Mouse (Mus musculus) 416B (cell line): ENCODE measurements around the gene Ndel1.

ENCODE experiments used
- DNase-seq: peaks from one replicate; pipeline ENCODE4 v3.0.0; 2011; ENCODE audit warnings: low read depth

Ndel1 gene

GRCm38 (mm10) chr11:68893911-68894464 lies 22.3 kb upstream of the Ndel1 start:
- no peak for DNase-seq

- no peak for DNase-seq
Measured at GRCm38 (mm10) chr11:68892233-68892832, 20.7 kb upstream of the Ndel1 start.

- no peak for DNase-seq
Measured at GRCm38 (mm10) chr11:68891823-68892222, 20.2 kb upstream of the Ndel1 start.

GRCm38 (mm10) chr11:68890625-68891024 lies 19.0 kb upstream of the Ndel1 start:
- DNase-seq, result no peak

GRCm38 (mm10) chr11:68888653-68889052 lies 17.0 kb upstream of the Ndel1 start:
- no peak for DNase-seq

GRCm38 (mm10) chr11:68888253-68888652 lies 16.6 kb upstream of the Ndel1 start, which contains the start of gene Rnf222:
Gene Rnf222, plus strand, starts transcription at chr11:68888553.
- DNase-seq, result no peak

GRCm38 (mm10) chr11:68886091-68886490 lies 14.4 kb upstream of the Ndel1 start:
- DNase-seq, result no peak

GRCm38 (mm10) chr11:68884368-68884767 lies 12.7 kb upstream of the Ndel1 start:
- DNase-seq, result no peak

- no peak for DNase-seq
Measured at GRCm38 (mm10) chr11:68883843-68884242, 12.2 kb upstream of the Ndel1 start.

GRCm38 (mm10) chr11:68882107-68882506 lies 10.4 kb upstream of the Ndel1 start:
- no peak for DNase-seq

GRCm38 (mm10) chr11:68878811-68879210 lies 7.2 kb upstream of the Ndel1 start:
- no peak for DNase-seq

GRCm38 (mm10) chr11:68874841-68875240 lies 3.2 kb upstream of the Ndel1 start:
- peak; percentile 83 for DNase-seq

GRCm38 (mm10) chr11:68871277-68871676 lies 381 bp downstream of the Ndel1 start:
- DNase-seq, result peak; percentile 19

GRCm38 (mm10) chr11:68864544-68865189 lies 7.0 kb downstream of the Ndel1 start:
- DNase-seq, result peak; percentile 98

GRCm38 (mm10) chr11:68863631-68864091 lies 8.0 kb downstream of the Ndel1 start:
- DNase-seq, result peak; percentile 88

- DNase-seq, result no peak
Measured at GRCm38 (mm10) chr11:68862260-68862659, 9.4 kb downstream of the Ndel1 start.

- DNase-seq, result no peak
Measured at GRCm38 (mm10) chr11:68859943-68860593, 11.6 kb downstream of the Ndel1 start.

- DNase-seq, result no peak
Measured at GRCm38 (mm10) chr11:68857329-68857728, 14.3 kb downstream of the Ndel1 start.

- DNase-seq, result no peak
Measured at GRCm38 (mm10) chr11:68854621-68855020, 17.0 kb downstream of the Ndel1 start.

GRCm38 (mm10) chr11:68853611-68854401 lies 17.9 kb downstream of the Ndel1 start:
- peak; percentile 96 for DNase-seq

GRCm38 (mm10) chr11:68852932-68853409 lies 18.7 kb downstream of the Ndel1 start:
- DNase-seq, result peak; percentile 99

GRCm38 (mm10) chr11:68852486-68852901 lies 19.2 kb downstream of the Ndel1 start:
- no peak for DNase-seq
